Mouse (Mus musculus): ENCODE results near the gene Bcl2l2. TPM values are rescaled to one million over a fixed set of nuclear protein-coding genes. Genes with fewer than 3 reads are reported as not detected.

Bcl2l2 gene
- polyA plus RNA-seq, 1 experiment = 16.5 TPM

- no peak for TF ChIP-seq MAX (IDR thresholded peaks at IDR 0.05)
- no peak for TF ChIP-seq FOSL1 (IDR thresholded peaks at IDR 0.05; ENCODE audit: insufficient read depth, low read length, poor library complexity, severe bottlenecking)
- no peak for TF ChIP-seq CEBPB (IDR thresholded peaks at IDR 0.05; ENCODE audit: low read depth)
- no peak for TF ChIP-seq MYOG (IDR thresholded peaks at IDR 0.05; ENCODE audit: control insufficient read depth, extremely low read depth, insufficient read length)
- no peak for TF ChIP-seq CTCF (IDR thresholded peaks at IDR 0.05; ENCODE audit: control insufficient read depth, insufficient read depth, insufficient read length)
- no peak for TF ChIP-seq USF1 (IDR thresholded peaks at IDR 0.05; ENCODE audit: low read depth)
- no peak for TF ChIP-seq MYOD1 (IDR thresholded peaks at IDR 0.05; ENCODE audit: control insufficient read depth, insufficient read length, low read depth)
- Histone ChIP-seq H3K36me3 (ENCODE audit: control insufficient read depth, insufficient read depth) (no peaks in the 10 kb centered on the region), H3K4me3 (ENCODE audit: insufficient read depth, poor library complexity, severe bottlenecking) (no peak overlapping the region), H3K79me2 (ENCODE audit: control insufficient read depth, insufficient read depth) (no peaks in the 10 kb centered on the region), H3K79me3 (ENCODE audit: low read depth) (no peaks in the 10 kb centered on the region), H3K27me3 (ENCODE audit: control insufficient read depth, insufficient read depth, insufficient read length) (no peaks in the 10 kb centered on the region), H3ac (ENCODE audit: control insufficient read depth, insufficient read length, low read depth) (no peak overlapping the region)
Measured at GRCm38 (mm10) chr14:54860511-54860910, 22.7 kb upstream of the Bcl2l2 start.

GRCm38 (mm10) chr14:54863501-54864312 lies 19.5 kb upstream of the Bcl2l2 start:
- no peaks in the 10 kb centered on the region for H3K79me3 ChIP-seq (ENCODE audit: low read depth)
- peaks cover 2% of the 10 kb centered on the region for H3K27me3 ChIP-seq (ENCODE audit: control insufficient read depth, insufficient read depth, insufficient read length)
- peak overlapping the region; percentile 82 for H3ac ChIP-seq (ENCODE audit: control insufficient read depth, insufficient read length, low read depth)
- H3K36me3 ChIP-seq (ENCODE audit: control insufficient read depth, insufficient read depth) = no peaks in the 10 kb centered on the region
- TF ChIP-seq CEBPB (IDR thresholded peaks at IDR 0.05; ENCODE audit: low read depth) (no peak), MAX (IDR thresholded peaks at IDR 0.05) (peak; percentile 43)
- peak overlapping the region; percentile 71 for H3K4me3 ChIP-seq (ENCODE audit: insufficient read depth, poor library complexity, severe bottlenecking)
- H3K79me2 ChIP-seq (ENCODE audit: control insufficient read depth, insufficient read depth) = no peaks in the 10 kb centered on the region

DNA sequence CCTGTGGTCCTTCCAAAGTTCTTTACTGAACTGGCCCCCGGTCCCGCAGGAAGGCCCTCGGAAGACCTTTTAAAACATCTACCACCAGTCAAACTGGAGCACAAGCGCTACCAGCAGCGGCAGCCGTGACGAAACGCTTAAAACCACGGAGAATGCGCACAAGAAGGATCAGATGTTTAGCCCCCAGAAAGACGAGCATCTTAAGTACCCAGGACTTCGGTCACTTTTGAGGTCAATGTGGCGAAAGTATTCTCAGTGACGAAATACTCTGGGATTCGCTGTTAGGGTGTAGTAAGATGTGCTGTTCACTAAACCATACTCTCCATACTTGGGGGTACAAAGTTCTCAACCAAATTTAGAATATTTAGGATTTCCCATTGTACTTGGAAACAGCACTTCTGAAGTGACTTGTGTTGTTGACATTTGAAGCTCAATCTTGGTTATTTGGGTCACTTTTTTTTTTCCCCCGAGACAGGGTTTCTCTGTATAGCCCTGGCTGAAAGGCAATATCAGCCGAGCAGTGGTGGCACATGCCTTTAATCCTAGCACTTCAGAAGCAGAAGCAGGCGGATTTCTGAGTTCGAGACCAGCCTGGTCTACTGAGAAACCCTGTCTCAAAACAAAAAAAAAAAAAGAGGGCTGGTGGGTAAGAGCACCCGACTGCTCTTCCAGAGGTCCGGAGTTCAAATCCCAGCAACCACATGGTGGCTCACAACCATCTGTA lies 18.7 kb upstream of the Bcl2l2 start:
- TF ChIP-seq MAX (IDR thresholded peaks at IDR 0.05) = no peak
- Histone ChIP-seq H3K79me3 (ENCODE audit: low read depth) (no peaks in the 10 kb centered on the region), H3K27me3 (ENCODE audit: control insufficient read depth, insufficient read depth, insufficient read length) (peaks cover 3% of the 10 kb centered on the region)

GRCm38 (mm10) chr14:54865626-54866025 lies 17.6 kb upstream of the Bcl2l2 start:
- Histone ChIP-seq H3K79me3 (ENCODE audit: low read depth) (no peaks in the 10 kb centered on the region), H3K27me3 (ENCODE audit: control insufficient read depth, insufficient read depth, insufficient read length) (peaks cover 3% of the 10 kb centered on the region), H3K79me2 (ENCODE audit: control insufficient read depth, insufficient read depth) (no peaks in the 10 kb centered on the region), H3ac (ENCODE audit: control insufficient read depth, insufficient read length, low read depth) (no peak overlapping the region), H3K4me3 (ENCODE audit: insufficient read depth, poor library complexity, severe bottlenecking) (no peak overlapping the region), H3K36me3 (ENCODE audit: control insufficient read depth, insufficient read depth) (no peaks in the 10 kb centered on the region)
- TF ChIP-seq MAX (IDR thresholded peaks at IDR 0.05) (no peak), MYOD1 (IDR thresholded peaks at IDR 0.05; ENCODE audit: control insufficient read depth, insufficient read length, low read depth) (no peak), MYOG (IDR thresholded peaks at IDR 0.05; ENCODE audit: control insufficient read depth, extremely low read depth, insufficient read length) (no peak), USF1 (IDR thresholded peaks at IDR 0.05; ENCODE audit: low read depth) (no peak), CEBPB (IDR thresholded peaks at IDR 0.05; ENCODE audit: low read depth) (no peak), CTCF (IDR thresholded peaks at IDR 0.05; ENCODE audit: control insufficient read depth, insufficient read depth, insufficient read length) (no peak), FOSL1 (IDR thresholded peaks at IDR 0.05; ENCODE audit: insufficient read depth, low read length, poor library complexity, severe bottlenecking) (no peak)

More for the DNA sequence above, 18.7 kb upstream of the Bcl2l2 start:
- no peaks in the 10 kb centered on the region for H3K79me2 ChIP-seq (ENCODE audit: control insufficient read depth, insufficient read depth)
- no peaks in the 10 kb centered on the region for H3K36me3 ChIP-seq (ENCODE audit: control insufficient read depth, insufficient read depth)
- peak overlapping the region; percentile 78 for H3ac ChIP-seq (ENCODE audit: control insufficient read depth, insufficient read length, low read depth)
- H3K4me3 ChIP-seq (ENCODE audit: insufficient read depth, poor library complexity, severe bottlenecking) = peak overlapping the region; percentile 71

DNA sequence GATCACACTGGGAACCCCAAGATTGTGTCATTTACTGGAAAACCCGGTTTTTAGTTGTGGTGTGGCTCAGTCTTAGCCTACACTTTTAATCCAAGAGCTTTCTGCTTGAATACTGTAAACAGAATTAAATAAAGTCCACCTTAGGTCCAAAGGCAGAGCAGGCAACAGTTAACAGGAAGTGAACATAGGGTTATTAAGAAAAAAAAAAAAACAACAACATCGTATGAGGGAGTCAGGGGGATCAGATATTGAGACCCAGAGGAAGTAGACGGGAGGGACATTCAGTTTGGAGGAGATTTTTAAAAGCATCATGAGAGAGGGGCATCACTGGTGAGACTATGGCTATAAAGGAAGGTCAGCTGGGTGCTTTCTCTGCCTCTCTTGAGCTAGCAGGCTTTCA lies 16.9 kb upstream of the Bcl2l2 start:
- no peaks in the 10 kb centered on the region for H3K36me3 ChIP-seq (ENCODE audit: control insufficient read depth, insufficient read depth)
- H3K79me3 ChIP-seq (ENCODE audit: low read depth) = no peaks in the 10 kb centered on the region
- peaks cover 3% of the 10 kb centered on the region for H3K27me3 ChIP-seq (ENCODE audit: control insufficient read depth, insufficient read depth, insufficient read length)
- TF ChIP-seq CTCF (IDR thresholded peaks at IDR 0.05; ENCODE audit: control insufficient read depth, insufficient read depth, insufficient read length) = no peak
- TF ChIP-seq CEBPB (IDR thresholded peaks at IDR 0.05; ENCODE audit: low read depth) = no peak
- no peak for TF ChIP-seq FOSL1 (IDR thresholded peaks at IDR 0.05; ENCODE audit: insufficient read depth, low read length, poor library complexity, severe bottlenecking)
- TF ChIP-seq MYOD1 (IDR thresholded peaks at IDR 0.05; ENCODE audit: control insufficient read depth, insufficient read length, low read depth) = no peak
- no peak for TF ChIP-seq MAX (IDR thresholded peaks at IDR 0.05)
- TF ChIP-seq MYOG (IDR thresholded peaks at IDR 0.05; ENCODE audit: control insufficient read depth, extremely low read depth, insufficient read length) = no peak
- no peak for TF ChIP-seq USF1 (IDR thresholded peaks at IDR 0.05; ENCODE audit: low read depth)
- H3K4me3 ChIP-seq (ENCODE audit: insufficient read depth, poor library complexity, severe bottlenecking) = no peak overlapping the region
- H3K79me2 ChIP-seq (ENCODE audit: control insufficient read depth, insufficient read depth) = no peaks in the 10 kb centered on the region
- H3ac ChIP-seq (ENCODE audit: control insufficient read depth, insufficient read length, low read depth) = no peak overlapping the region

GRCm38 (mm10) chr14:54866936-54867335 lies 16.2 kb upstream of the Bcl2l2 start:
- Histone ChIP-seq H3K36me3 (ENCODE audit: control insufficient read depth, insufficient read depth) (no peaks in the 10 kb centered on the region), H3K79me3 (ENCODE audit: low read depth) (no peaks in the 10 kb centered on the region), H3K4me3 (ENCODE audit: insufficient read depth, poor library complexity, severe bottlenecking) (no peak overlapping the region), H3K79me2 (ENCODE audit: control insufficient read depth, insufficient read depth) (no peaks in the 10 kb centered on the region), H3K27me3 (ENCODE audit: control insufficient read depth, insufficient read depth, insufficient read length) (peaks cover 3% of the 10 kb centered on the region), H3ac (ENCODE audit: control insufficient read depth, insufficient read length, low read depth) (no peak overlapping the region)
- no peak for TF ChIP-seq USF1 (IDR thresholded peaks at IDR 0.05; ENCODE audit: low read depth)
- no peak for TF ChIP-seq MYOG (IDR thresholded peaks at IDR 0.05; ENCODE audit: control insufficient read depth, extremely low read depth, insufficient read length)
- no peak for TF ChIP-seq CTCF (IDR thresholded peaks at IDR 0.05; ENCODE audit: control insufficient read depth, insufficient read depth, insufficient read length)
- TF ChIP-seq MYOD1 (IDR thresholded peaks at IDR 0.05; ENCODE audit: control insufficient read depth, insufficient read length, low read depth) = no peak

Measured in C2C12 (cell line).